Mouse (Mus musculus): ENCODE measurements around the gene Ptpn1.

GRCm38 (mm10) chr2:167995870-167996635, 64.2 kb downstream of the Ptpn1 start:
- TF ChIP-seq CTCF (conservative IDR thresholded peaks at IDR 0.05; ENCODE audit: low read length) = no peak
- no peak for TF ChIP-seq POU5F1 (IDR thresholded peaks at IDR 0.05; ENCODE audit: borderline replicate concordance, low read length)
- no peak for TF ChIP-seq NANOG (IDR thresholded peaks at IDR 0.05; ENCODE audit: borderline replicate concordance, low read length)

Measured in E14TG2a.4 (cell line).